Mouse (Mus musculus) CD4-positive helper T cell, adult 2 months (primary cell): ENCODE results near the gene Sp2.

Experiments
- DNase-seq: peaks from one replicate; pipeline ENCODE4 v3.0.0-alpha.2; 2012; ENCODE audit warnings: low read depth, missing footprints, low spot score

Gene Sp2

GRCm38 (mm10) chr11:96970341-96970740 is 12.4 kb downstream of the Sp2 start:
- DNase-seq, result no peak

DNA sequence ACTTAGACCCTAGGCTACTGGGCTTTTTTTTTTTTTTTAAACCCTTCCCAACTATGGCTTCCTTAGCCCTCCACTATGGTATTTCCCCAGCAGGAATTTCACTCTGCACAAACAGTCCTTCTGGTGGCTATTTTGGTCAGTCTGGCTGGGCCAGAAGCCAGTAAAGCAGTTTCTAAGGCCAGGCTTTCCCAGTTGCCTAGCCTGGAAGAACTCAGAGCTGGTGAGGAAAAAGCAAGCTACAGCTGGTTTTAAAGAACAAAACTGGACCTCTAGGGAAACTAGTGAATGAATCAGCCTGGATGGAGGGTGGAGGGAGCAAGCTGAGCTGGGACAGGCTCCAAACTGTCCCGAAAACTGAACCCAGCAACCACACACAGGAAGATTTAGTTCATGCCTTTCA is 13.0 kb downstream of the Sp2 start:
- DNase-seq, result no peak

- DNase-seq, result no peak
Measured at GRCm38 (mm10) chr11:96969280-96969722, 13.5 kb downstream of the Sp2 start.

DNA sequence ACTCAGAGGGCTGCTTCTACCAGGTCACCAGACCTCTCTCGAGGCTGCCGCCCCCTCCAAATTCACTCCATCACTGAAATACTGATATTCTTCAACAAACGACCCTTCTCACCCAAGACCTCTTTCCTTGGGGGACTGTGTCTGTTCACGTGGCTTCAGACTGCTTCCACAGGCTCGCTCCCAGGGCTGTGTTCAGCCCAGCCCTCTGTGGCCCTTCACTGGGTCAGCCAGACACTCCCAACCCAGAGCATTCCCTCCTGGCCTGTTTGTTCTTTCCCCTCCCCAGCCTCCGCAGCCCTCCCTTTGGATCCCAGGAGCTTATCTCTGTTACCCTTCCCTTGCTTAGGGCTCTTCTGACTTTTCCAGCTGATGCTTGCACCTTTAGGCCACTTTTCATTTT is 14.3 kb downstream of the Sp2 start:
- DNase-seq, result no peak

GRCm38 (mm10) chr11:96967544-96968269 is 15.1 kb downstream of the Sp2 start:
- peak; percentile 61 for DNase-seq

GRCm38 (mm10) chr11:96966914-96967543 is 15.7 kb downstream of the Sp2 start:
- DNase-seq, result peak; percentile 81

DNA sequence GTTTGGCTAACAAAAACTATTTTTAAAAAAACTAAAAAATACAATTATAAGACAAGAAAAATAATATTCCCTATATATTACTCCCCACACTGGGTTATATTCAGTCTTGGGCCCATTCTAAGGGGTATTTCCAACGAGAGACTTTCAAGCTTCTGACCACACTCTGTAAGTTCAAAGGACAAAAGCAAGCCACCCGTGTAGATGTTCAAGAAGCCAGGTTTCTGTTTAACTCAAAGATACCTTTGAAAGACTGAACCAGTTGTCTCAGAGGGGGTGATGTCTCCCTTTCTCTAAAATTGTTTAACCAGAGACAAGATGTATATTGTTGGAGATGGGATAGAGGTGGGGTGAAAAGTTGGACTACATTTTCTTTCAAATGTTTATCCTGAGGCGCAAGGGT is 16.6 kb downstream of the Sp2 start:
- DNase-seq, result no peak

- peak; percentile 74 for DNase-seq
Measured at GRCm38 (mm10) chr11:96963580-96963979, 19.2 kb downstream of the Sp2 start.

DNA sequence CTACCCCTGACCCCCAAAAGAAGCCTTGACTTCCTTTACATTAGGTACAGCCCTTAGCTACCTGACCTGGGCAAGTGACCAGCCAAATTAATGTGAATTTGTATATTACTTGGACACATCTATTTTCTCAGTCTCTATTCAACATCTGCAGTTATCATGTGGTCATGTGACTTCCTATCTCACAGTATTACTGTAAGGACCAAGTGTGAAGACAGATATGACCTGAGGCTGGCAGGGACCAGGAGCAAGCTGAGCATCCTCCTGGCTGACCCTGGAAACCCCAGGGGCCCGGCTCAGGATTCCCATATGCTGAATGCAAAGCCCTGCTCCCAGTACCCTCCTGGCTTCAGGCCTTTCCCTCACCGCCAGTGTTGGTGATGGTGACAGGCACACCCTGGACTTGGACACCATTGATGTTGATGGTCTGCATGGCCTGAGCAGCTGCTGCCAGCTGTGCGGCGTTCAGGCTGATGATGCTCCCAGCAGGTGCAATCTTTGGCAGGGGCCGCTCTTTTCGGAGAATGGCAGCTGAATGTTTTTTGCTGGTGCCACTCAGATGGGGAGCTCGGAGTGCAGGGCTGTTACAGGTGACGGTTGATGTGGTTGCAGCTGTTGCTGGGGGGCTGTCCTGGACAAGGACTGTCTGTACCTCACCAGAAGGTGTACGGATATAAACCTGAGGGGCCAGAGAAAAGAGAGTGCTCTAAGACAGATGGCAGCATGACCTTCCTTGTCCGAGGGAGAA is 25.5 kb downstream of the Sp2 start:
- no peak for DNase-seq

- DNase-seq, result no peak
Measured at GRCm38 (mm10) chr11:96956009-96956724, 26.6 kb downstream of the Sp2 start.

DNA sequence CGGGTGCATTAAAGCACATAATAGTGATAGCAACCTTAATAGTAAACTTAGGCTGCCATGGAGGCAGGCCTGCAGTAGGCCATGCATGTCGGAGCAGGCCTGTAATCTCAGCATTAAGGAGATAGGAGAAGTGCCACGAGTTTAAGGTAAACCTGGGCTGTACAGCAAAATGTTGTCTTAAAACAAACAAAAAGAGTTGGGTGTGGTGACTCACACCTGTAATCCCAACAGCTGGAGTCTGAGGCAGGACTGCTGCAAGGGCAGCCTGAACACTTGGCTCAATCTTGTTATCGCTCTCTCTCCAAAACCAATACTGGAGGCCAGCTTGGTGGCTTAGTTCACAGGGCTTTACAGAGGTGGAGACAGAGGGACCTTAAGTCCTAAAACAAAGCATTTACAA is 27.7 kb downstream of the Sp2 start:
- no peak for DNase-seq

- DNase-seq, result no peak
Measured at GRCm38 (mm10) chr11:96952896-96953295, 29.9 kb downstream of the Sp2 start.

GRCm38 (mm10) chr11:96952426-96952825 is 30.3 kb downstream of the Sp2 start:
- no peak for DNase-seq

DNA sequence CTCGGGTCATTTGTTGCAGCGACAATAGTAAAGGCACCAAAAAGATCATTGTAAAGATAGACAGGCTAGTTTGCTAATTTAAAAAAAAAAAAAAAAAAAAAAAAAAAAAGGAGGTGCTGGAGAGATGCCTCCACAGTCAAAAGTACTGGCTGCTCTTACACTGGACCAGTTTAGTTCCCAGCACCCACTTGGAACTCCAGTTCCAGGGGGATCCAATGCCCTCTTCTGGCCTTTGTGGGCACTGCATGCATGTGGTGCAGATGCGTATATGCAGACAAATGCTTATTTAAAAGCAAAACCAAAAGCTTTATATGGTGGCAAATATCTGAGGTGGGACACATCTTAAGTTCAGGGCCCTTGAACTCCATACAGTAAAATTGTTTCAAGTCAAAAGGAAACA is 32.0 kb downstream of the Sp2 start:
- DNase-seq, result peak; percentile 47

GRCm38 (mm10) chr11:96947849-96948248 is 34.9 kb downstream of the Sp2 start:
- DNase-seq, result no peak

DNA sequence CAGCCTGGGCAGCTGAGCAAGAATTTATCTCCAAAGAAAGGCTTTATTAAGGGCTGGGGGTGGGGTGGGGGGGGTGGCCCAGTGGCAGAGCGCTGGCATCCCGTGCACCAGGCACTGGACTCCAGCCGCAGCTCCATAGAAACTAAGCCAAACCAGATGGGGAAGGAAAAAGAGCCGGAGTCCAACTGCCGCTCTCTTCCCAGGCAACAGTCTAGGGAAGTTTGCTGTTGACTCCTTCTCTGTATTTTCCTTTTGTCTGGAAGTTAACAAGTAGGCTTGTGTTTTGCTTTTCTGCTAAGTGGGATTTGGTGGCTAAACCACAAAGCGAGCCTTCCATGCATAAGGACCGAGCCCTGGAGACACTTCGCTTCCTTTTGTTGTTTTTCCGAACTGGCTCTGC is 36.3 kb downstream of the Sp2 start:
- no peak for DNase-seq

DNA sequence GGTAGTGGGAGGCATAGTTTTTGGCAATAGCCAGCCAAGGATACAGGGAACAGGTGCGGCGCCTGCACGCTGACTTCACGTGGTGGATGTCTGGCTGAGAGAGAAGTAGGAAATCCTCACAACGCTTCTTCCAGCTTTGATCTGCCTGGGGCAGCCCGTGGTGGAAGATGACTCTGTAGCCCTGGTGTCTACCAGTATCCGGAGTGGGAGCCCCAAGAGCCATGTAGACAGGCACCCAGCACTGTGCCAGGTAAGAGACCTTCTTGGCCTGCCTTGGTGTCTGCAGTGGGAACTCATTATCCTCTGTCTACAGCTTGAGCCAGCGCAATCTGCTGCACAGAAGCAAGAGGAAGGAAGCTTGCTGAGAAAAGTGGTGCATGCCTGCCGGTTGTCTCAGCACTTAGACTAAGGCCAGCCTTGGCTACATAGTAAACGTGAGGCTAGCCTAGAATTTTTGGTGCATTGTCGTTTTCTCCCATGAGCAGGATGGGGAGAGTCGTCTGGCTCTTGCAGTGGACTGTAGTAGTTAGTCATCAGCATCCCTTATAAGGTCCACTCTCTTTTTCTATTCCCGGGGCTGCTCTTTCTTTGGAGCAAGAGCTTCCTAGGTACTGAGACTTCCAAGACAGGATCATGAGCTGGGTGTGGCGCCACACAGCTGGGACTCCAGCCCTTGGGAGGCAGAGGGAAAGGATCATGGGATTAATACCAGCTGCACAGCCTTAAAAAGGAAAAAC is 37.7 kb downstream of the Sp2 start:
- DNase-seq, result peak; percentile 62

DNA sequence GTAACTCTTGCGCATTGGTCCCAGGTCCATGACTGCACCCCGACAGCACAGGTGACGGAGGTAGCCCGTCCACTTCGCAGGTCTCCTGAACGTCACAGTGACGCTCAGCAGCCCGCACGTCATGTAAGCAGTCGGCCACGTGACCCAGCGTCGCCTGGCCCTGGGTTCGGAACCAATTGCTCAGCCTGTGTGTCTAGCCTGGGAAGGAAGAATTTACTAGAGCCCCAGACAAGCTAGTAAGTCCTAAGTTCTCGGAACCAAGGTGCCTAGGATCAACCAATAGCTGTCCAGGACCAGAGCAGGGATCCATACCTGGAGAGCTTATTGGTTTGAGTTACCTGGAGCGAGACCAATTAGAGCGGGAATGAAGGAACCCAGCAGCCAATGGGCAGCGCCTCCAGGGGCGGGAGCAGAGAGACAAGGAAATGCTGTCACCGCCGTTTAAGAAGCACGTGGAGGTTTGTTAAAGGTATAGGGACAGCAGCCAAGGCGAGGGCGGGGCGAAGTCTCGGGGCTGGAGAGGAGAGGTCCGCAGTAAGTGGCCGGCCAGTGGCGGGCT is 38.9 kb downstream of the Sp2 start, which contains the start of gene Pnpo:
Gene Pnpo, minus strand, starts transcription at position 241 of the 559 bp plus-strand sequence.
- DNase-seq, result peak; percentile 97

DNA sequence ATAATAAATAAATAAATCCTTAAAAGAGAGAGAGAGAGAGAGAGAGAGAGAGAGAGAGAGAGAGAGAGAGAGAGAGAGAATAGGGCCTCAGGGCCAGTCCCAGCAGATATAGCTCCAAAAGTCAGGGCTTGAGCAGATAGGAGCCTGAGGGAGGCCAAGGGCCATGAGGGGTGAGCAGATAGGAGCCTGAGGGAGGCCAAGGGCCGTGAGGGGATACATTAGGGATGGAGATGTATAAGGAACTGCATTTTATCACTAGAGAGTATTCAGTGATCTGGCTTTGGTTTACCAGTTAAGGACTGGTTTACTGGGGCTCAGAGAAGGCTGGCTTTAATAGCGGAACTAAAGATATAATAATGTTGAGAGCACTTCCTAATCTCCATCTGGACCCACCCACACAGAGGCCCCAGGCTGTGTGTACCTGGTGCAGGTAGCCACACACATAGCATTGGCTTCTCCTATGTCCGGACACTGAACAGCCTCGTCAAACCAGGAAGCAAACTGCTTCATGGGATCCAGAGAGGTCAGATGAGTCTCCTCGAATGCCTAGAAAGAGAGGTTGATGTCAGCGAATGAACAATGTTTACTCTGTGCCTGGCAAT is 40.7 kb downstream of the Sp2 start:
- DNase-seq, result no peak
